Mouse (Mus musculus): ENCODE data around the gene Mydgf. TPM values are rescaled to one million over a fixed set of nuclear protein-coding genes. Genes with fewer than 3 reads are reported as not detected.
A peak's percentile ranks its signal among the peaks of the same experiment; 100 is the strongest.

The Mydgf gene
- 10 to 100 TPM; 23.4 to 26.4 TPM for total RNA-seq (2021)
- long read RNA-seq, experiment 1, transcript Mydgf-201 (6 exons, 1,710 nt): major isoform, 40 of 40 reads
- long read RNA-seq, experiment 1, partial matches to known transcripts: 0 of 40 reads
- long read RNA-seq, experiment 1, other reads (novel, unspliced or antisense): 0 of 40 reads
- long read RNA-seq, experiment 2, transcript Mydgf-201 (6 exons, 1,710 nt): major isoform, 58 of 61 reads
- long read RNA-seq, experiment 2, partial matches to known transcripts: 0 of 61 reads
- long read RNA-seq, experiment 2, other reads (novel, unspliced or antisense): 3 of 61 reads

DNA sequence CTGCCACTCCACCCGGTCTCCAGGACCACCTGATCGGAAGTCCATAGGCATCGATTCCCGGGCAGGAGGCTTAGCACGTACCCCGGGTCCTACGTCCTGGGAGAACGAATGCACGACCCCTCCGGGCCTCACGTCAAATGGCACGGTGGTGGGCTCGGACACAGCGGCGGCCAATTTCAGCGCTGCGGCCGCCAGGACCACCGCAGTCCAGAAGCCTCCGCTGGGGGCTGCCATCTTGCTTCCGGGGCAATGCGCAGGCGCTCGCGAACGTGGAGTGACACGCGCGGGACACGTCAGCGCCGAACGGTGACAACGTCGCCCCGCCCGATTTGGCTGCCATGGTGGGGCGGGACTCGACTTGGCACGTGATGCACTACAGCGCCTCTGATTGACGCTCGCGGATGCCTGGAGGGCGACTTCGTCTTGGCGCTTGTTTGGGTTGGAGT is at the start of gene Mydgf:
Mydgf (minus strand) TSS at position 263 of the 446 bp plus-strand sequence.
- intact Hi-C loops (cut with DNase I; ENCODE audit: low total_unique reads): no loop called here
- DNase-seq: peak; percentile 97

DNA sequence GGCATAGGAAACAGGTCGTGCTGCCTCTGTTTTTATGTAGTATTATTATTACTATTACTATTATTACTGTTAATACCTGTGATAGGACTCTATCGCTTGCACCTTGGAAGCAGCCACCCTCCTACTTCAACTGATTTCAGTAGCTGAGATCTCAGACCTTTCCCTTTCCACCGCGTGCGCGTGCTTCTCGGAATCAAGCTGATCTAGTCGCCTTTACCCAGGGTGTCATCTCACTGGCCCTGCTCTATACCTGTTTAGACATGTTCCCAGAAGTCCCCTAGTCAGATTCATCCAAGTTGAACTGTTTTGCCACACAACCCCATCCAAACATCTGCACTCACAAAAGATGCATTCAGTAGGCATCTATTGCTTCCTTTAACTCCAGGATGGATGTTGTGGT is 49.7 kb upstream of the Mydgf start:
- DNase-seq: no peak
- intact Hi-C loops (cut with DNase I; ENCODE audit: low total_unique reads): no loop called here

DNA sequence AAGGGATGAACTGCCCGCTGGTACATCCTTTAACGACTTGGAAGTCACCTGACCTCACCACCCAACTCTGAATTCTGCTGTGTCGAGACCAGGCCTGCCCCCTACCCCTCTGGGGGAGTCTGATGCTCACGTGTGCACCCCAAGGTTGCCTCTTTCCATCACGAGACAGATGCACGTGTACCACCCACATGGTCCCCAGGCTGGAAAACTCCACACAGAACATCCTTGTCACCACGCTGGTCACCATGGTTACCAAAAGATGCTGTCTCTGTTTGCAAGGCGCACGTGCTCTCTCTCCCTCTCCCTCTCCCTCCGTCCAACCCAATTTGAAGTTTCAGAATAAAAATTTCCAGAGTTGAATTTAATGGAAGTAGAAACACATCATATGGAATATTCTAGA is 46.2 kb upstream of the Mydgf start:
- intact Hi-C loops (cut with DNase I; ENCODE audit: low total_unique reads): no loop called here
- no peak for DNase-seq

DNA sequence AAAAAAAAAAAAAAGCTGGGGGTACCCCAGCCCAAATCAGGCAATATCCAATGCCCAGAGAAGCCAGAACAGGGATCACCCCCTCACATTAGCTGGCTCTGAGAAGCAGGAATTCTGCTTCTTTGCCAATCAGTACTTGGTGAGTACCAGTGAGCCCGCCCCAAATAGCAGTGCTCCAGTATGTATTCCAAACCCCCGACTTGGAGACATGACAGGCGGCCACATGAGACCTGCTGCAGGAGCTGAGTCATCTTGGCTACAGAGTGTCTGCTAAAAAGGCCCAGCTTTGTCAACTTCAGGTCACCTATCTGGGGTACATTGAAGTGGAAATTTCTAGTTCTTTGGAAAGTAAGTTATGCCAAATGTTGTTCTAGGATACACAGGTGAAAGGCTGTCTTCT is 42.8 kb upstream of the Mydgf start:
- intact Hi-C loops (cut with DNase I; ENCODE audit: low total_unique reads): no loop called here

DNA sequence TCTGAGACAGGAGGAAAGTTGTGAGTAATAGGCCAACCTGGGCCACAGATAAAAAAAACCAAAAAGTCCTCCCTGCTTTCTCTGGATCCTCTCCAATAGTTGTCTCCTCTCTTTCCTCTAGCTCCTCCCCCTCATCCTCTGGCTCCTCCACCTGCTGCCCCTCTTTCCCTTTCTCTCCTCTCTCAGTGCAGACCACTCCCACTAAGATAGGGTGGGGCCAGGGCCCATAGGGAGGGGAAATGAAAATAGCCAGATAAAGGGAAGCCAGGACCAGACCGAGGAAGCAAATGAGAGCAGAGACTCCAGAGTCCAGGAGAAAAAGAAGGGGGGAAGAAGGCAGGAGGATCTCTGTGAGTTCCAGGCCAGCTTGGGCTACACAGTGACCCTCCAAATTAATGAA is 41.2 kb upstream of the Mydgf start:
- DNase-seq: no peak
- intact Hi-C loops (cut with DNase I; ENCODE audit: low total_unique reads): no loop called here

More for the DNA sequence above, 42.8 kb upstream of the Mydgf start:
- no peak for DNase-seq

DNA sequence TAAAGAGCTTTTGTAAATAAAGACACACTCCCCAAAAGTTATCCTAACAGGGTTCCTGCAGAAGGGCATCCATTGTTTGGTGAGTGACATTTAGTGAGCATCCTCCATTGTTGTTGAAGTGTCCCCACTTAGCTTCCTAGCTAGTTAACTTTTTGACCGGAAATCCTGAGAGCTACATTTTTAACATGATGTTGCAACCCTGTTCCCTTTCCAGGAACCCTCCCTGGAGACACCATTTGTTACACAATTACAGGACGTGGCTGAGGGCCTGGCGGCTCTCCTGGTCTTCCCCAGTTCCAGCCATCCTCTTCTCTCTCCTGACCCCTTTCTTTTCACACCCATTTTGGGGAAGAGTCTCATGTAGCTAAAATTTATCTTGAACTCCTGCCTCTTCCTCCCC is 36.1 kb upstream of the Mydgf start:
- intact Hi-C loops (cut with DNase I; ENCODE audit: low total_unique reads): no loop called here
- DNase-seq: peak; percentile 69

DNA sequence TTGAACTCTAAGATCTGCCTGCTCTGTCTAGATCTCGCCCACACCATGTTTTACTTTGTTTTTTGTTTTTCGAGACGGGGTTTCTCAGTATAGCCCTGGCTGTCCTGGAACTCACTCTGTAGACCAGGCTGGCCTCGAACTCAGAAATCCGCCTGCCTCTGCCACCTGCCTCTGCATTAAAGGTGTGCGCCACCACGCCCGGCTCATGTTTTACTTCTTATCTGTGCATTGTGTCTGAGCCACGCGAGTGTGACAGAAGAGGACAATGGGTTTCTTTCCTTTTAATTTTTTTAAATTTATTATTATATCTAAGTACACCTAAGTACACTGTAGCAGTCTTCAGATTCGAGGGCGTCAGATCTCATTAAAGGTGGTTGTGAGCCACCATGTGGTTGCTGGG is 35.5 kb upstream of the Mydgf start:
- DNase-seq: no peak
- intact Hi-C loops (cut with DNase I; ENCODE audit: low total_unique reads): no loop called here

DNA sequence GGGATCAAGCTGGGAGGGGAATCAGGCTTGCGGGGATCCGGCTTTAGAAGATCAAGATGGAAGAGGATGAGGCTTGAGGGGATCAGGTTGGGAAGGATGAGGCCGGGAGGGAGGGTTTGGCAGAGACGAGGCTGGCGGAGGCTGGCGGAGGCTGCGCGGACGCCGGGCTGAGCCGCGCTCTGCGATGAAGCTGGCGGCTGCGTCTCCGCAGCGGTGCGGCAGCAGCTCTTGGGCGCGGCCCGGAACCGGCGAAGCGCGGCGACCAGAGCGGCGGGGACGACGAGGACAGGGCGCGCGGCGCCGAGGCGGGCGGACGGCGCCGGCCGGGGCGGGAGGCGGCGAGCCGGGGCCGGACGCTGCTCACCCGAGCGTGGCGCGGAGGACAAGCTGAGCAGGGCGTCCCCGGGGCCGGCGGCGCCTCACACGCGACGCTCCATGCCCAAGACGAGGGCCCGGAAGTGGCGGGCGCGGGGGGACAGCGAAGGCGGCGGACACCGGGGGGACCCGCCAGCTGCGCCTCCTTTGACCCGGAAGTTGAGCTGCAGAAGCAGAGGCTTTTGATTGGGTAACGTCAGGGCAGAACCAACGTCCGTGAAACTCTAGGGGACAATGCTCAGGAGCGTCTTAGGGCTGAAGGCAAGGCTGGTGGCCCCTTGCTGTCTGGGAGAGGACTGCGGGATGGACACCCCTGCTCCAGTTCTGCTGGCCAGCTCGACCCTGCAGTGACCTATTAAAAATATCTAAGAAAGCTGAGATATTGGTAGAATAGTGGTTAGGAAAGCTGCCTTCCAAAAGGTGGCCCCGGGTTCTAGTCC is 34.9 kb upstream of the Mydgf start, which contains the start of gene Dpp9:
Dpp9 (minus strand) TSS at position 529 of the 815 bp plus-strand sequence.
- intact Hi-C loops (cut with DNase I; ENCODE audit: low total_unique reads): no loop called here
- peak; percentile 90 for DNase-seq

DNA sequence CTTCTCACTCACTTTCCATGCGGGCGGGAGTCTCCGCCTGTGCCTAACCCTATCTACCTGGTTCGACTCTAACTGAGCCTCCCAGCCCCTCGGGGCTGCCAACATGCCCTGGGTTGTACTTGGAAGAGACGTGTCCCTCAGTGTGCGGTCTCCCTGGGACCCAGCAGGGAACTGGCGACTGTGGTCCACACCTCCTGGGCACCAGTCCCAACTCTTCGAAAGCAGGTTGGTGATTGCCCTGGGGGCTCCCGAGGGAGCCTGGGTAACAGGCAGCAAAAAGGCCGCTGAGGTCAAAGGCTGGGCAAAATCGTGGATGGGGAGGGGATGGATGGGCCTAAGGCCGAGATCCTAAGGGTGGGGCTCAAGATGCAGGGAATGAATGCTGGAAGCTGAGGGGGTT is 34.0 kb upstream of the Mydgf start:
- DNase-seq: no peak
- intact Hi-C loops (cut with DNase I; ENCODE audit: low total_unique reads): no loop called here

DNA sequence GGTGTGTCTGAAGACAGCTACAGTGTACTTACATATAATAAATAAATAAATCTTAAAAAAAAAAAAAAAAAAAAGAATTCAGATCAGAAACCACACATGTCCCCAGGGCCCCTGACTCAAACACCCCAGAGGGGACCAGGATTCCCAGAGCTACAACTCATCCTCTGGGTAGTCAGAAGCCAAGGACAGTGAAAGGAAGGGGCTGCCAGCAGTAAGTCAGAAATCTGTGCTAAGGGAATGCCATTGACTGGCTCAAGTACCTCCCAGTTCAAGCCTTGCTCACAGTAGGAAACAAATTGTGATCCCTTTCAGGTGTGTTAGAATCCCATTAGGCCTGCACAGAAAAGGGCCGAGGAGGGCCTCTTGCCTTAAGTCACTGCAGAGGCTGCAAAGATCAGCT is 30.5 kb upstream of the Mydgf start:
- no peak for DNase-seq
- intact Hi-C loops (cut with DNase I; ENCODE audit: low total_unique reads): no loop called here

DNA sequence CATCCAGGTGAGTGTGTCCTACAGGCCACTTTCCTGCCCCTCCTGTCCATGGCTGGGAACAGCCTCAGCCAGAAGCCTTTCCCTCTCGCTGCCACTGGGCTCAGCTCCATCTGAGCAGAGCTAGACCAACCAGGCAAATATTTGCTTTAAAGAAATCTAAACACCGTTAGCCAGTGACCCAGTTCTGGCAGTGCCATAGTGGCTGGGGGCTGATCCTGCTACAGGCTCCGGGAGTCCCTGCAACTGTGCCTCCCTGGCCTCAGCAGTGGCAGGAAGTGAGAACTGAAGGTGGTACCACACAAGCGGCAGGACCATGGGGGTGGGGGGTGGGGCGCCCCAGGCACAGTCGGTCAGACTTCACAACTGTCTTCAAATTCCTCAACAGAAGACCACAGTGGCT is 29.0 kb upstream of the Mydgf start:
- intact Hi-C loops (cut with DNase I; ENCODE audit: low total_unique reads): no loop called here
- DNase-seq: no peak

DNA sequence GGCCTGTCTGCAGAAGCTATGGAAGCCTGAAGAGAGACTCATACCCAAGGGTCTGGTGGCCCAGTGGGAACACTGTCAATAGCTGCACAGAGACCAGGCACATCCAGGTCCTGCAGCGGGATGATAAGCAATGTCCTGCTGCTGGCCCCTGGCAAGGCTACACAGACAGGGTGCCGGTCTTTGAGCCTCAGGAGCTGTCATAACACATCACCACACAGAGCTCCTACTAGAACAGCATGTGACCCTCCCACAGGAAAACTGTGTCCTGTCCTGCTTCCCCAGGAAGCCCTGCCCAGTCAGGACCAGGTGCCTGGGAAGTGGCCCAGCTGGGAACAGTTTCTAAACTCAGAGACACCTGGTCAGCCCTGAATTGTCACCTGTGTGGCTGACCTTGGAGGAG is 27.4 kb upstream of the Mydgf start:
- no peak for DNase-seq
- intact Hi-C loops (cut with DNase I; ENCODE audit: low total_unique reads): no loop called here

DNA sequence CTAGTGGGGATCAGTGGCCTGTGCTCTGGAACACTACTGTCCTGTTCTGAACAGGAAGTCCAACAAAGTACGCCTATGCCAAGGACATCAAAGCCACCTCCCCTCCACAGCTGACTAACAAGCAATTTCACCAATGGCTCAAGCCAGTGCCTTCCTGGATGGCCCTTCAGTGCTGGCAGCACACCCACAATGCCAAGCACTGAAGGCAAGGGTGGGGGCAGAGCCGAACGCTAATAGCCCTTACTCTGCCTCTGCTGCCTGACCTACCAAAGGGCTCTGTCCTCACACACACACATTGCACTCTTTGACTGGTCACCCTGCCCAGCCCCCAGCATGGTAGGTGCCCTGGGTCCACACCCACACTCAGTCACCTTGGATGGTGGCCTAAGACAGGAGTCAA is 25.1 kb upstream of the Mydgf start:
- intact Hi-C loops (cut with DNase I; ENCODE audit: low total_unique reads): no loop called here

DNA sequence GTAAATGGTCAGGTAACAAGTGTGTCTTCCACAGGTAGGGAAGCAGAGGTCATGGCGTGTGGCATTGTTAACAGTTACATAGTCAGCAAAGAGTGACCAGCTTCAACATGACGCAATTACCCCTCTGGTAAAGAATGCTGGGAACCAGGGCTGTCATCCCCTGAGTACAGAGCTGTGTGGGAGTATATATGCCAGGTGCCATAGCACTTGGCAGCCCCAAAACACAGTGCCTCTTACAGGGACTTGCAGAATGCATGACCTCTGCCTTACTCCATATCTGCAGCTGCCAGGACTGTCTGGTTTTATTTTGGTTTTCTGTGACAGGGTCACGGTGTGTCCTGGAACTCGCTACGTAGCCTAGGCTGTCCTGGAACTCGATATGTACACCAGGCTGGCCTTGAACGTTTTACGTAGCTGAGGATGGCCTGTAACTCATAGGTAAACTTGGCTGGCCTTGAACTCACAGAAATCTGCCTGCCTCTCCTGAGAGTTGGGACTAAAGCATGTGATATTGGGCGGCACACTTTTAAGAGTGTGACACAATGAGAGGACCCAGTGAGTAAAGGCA is 24.3 kb upstream of the Mydgf start:
- DNase-seq: no peak
- intact Hi-C loops (cut with DNase I; ENCODE audit: low total_unique reads): no loop called here

More for the DNA sequence above, 25.1 kb upstream of the Mydgf start:
- no peak for DNase-seq

DNA sequence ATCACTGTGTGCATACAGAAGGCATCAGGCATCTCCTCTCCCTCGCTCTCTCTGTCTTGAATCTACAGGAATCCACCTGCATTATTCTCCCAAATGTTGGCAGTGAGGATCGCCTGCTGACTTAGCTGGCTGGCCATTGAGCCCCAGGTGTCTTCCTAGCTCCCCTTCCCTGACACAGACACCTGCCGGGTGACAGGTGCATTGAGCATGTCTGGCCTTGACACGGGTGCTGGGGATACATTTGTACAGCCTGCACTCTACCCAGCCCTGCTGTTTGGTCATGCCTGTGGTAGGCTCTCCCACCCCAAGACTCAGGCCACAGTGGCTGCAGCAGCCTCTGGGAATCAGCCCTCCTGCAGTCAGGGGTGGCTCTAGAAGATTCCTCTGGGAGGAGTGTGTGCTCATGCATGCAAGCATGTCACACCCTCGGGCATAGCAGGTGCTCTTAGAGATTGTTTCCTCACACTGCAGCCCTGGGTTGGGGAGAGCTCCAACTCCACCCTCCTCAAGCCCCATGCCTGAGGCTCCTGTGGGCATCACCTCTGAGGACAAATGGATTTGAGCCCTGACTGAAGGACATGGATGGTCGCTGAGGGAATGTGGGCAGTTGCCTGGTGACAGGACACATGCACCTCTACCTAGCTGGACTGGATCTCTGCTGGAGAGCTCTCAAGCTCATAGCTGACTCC is 23.4 kb upstream of the Mydgf start:
- intact Hi-C loops (cut with DNase I; ENCODE audit: low total_unique reads): no loop called here
- no peak for DNase-seq

DNA sequence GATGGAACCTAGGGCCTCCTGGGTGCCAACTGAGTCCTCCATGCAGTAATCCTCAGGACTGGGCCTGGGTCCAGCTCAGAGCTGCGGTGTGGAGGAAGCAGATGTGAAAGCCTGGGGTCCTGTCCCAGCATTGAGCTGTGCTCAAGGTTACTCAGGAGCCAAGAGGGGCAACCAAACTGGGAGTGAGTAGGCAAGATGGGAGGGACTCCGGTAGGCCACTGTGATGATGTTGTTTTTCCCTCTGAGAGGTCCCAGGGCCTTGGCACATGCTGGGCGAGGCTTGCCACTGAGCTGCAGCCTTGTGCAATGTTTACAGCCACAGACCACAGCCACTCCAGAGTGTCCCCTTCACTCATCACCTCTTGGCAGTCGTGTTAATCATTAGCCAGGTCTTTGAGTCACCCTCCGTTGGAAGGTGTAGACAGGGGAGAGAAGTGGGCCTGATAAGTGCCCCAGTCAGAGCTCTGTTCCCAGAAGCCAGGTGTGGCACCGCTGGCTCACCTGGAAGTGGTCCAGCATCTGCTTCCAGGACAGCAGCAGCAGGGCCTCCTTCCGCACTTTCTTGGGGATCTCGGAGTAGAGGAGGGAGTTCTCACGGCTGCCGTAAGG is 22.7 kb upstream of the Mydgf start:
- intact Hi-C loops (cut with DNase I; ENCODE audit: low total_unique reads): no loop called here

DNA sequence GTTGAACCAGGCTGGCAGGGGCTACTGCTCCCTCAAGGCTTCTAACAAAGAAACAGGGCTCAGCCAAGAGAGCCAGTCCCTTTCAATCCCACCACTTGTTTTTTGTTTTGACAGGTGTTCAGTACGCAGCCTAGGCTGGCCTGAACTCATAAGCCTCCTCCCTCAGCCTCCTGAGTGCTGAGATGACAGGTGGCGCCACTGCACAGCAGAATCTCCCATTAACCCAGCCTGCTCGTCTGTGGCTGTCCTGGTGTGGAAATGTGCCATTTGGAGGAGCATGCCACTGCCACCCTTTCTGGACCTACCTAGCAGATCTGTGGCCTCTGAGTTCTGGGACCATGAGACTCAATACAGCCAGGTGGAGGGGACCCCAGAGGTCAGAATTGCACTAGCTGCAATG is 20.0 kb upstream of the Mydgf start:
- intact Hi-C loops (cut with DNase I; ENCODE audit: low total_unique reads): loop anchor here (5.0 kb wide), 1 partner anchor 44 kb away; no protein-coding TSS in a partner anchor
- no peak for DNase-seq

More for the DNA sequence above, 22.7 kb upstream of the Mydgf start:
- DNase-seq: no peak

DNA sequence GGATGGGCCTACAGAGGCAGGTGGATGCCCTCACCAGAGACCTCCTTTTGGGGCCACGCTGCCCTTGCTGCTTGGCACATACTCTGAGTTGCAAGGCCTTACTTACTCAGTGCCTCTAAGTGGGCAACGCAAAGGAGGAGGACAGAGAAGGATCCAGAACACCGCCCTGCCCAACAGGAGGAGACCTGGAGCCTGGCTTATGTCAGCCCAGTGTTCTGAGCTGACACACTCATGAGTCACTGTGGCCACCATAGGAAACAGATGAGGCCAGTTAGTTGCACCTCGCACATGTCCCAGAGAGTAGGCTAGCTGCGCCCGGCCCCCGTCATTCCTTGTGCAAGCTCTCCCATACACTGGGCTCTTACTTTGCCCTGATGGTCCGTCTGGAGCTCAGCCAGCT is 18.8 kb upstream of the Mydgf start:
- DNase-seq: no peak
- intact Hi-C loops (cut with DNase I; ENCODE audit: low total_unique reads): loop anchor here (5.0 kb wide), 1 partner anchor 45 kb away; no protein-coding TSS in a partner anchor

DNA sequence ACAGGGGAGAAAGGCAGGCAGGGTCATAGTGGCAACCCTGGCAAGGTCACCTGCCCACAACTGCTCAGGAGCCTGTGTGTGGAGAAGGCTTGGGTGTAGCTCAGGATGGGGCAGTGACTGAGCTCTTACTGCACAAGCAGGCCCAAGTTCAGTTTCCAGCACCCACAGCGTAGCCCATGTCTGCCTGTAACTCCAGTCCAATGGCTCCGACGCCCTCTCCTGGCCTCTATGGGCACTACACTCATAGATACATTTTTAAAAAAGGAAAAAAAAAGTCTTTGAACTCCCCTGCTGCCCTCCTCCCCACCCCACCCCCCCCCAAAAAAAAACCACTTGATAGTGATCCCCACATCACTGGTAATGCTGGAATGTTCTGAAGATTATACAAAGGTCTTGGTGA is 17.9 kb upstream of the Mydgf start:
- intact Hi-C loops (cut with DNase I; ENCODE audit: low total_unique reads): loop anchor here (5.0 kb wide), 1 partner anchor 46 kb away; no protein-coding TSS in a partner anchor
- no peak for DNase-seq

Data from gastrocnemius, postnatal 14 days (tissue).